Mouse (Mus musculus): ENCODE results near the gene Osbpl3. TPM values are rescaled to one million over a fixed set of nuclear protein-coding genes. Genes with fewer than 3 reads are reported as not detected.

The Osbpl3 gene
- polyA plus RNA-seq, 1 experiment from 2014 or later = 12.5 TPM

- Histone ChIP-seq H3K4me2 (replicated peaks; ENCODE audit: low read depth) (no peak overlapping the region), H3K9ac (ENCODE audit: low read depth, low read length) (no peak overlapping the region), H3K4me1 (replicated peaks; ENCODE audit: control insufficient read depth, insufficient read depth, low read length) (no peaks in the 10 kb centered on the region), H3K9me3 (ENCODE audit: control insufficient read depth) (no peaks in the 10 kb centered on the region), H3K27me3 (replicated peaks; ENCODE audit: control insufficient read depth, insufficient read depth, low read length) (no peaks in the 10 kb centered on the region), H3K36me3 (ENCODE audit: control insufficient read depth, insufficient read depth) (peaks cover 9% of the 10 kb centered on the region), H3K4me3 (ENCODE audit: low read depth, low read length) (no peak overlapping the region), H3K27ac (ENCODE audit: low read depth, low read length) (no peak overlapping the region)
- peak; percentile 95 for TF ChIP-seq CTCF (IDR thresholded peaks at IDR 0.05; ENCODE audit: low read depth)
- peak; percentile 55; the same call in 1 of the 2 replicates for ATAC-seq
- 44% methylated on average over 4 of the region's 4 CpGs for WGBS
Measured at GRCm38 (mm10) chr6:50312647-50313046, 143.4 kb downstream of the Osbpl3 start.

- TF ChIP-seq CTCF (IDR thresholded peaks at IDR 0.05; ENCODE audit: low read depth) = peak; percentile 74
- Histone ChIP-seq H3K27me3 (replicated peaks; ENCODE audit: control insufficient read depth, insufficient read depth, low read length) (no peaks in the 10 kb centered on the region), H3K27ac (ENCODE audit: low read depth, low read length) (no peak overlapping the region), H3K9me3 (ENCODE audit: control insufficient read depth) (no peaks in the 10 kb centered on the region), H3K36me3 (ENCODE audit: control insufficient read depth, insufficient read depth) (peaks cover 14% of the 10 kb centered on the region), H3K4me3 (ENCODE audit: low read depth, low read length) (no peak overlapping the region), H3K4me2 (replicated peaks; ENCODE audit: low read depth) (no peak overlapping the region), H3K4me1 (replicated peaks; ENCODE audit: control insufficient read depth, insufficient read depth, low read length) (no peaks in the 10 kb centered on the region), H3K9ac (ENCODE audit: low read depth, low read length) (no peak overlapping the region)
- WGBS = 23% methylated on average over 6 of the region's 6 CpGs
- 0 out of 2 replicates have a peak, but pooled peaks have one; percentile 19 for ATAC-seq
Measured at GRCm38 (mm10) chr6:50309019-50309418, 147.0 kb downstream of the Osbpl3 start.

GRCm38 (mm10) chr6:50306625-50307024 is 149.4 kb downstream of the Osbpl3 start:
- no peaks in the 10 kb centered on the region for H3K27me3 ChIP-seq (replicated peaks; ENCODE audit: control insufficient read depth, insufficient read depth, low read length)
- H3K4me1 ChIP-seq (replicated peaks; ENCODE audit: control insufficient read depth, insufficient read depth, low read length) = no peaks in the 10 kb centered on the region
- H3K36me3 ChIP-seq (ENCODE audit: control insufficient read depth, insufficient read depth) = peaks cover 19% of the 10 kb centered on the region
- no peak for TF ChIP-seq CTCF (IDR thresholded peaks at IDR 0.05; ENCODE audit: low read depth)
- no peak overlapping the region for H3K4me3 ChIP-seq (ENCODE audit: low read depth, low read length)
- no peaks in the 10 kb centered on the region for H3K9me3 ChIP-seq (ENCODE audit: control insufficient read depth)
- 74% methylated on average over 4 of the region's 4 CpGs for WGBS
- H3K4me2 ChIP-seq (replicated peaks; ENCODE audit: low read depth) = no peak overlapping the region
- ATAC-seq = no peak
- H3K9ac ChIP-seq (ENCODE audit: low read depth, low read length) = no peak overlapping the region
- no peak overlapping the region for H3K27ac ChIP-seq (ENCODE audit: low read depth, low read length)

GRCm38 (mm10) chr6:50304949-50305491 is 151.0 kb downstream of the Osbpl3 start:
- H3K9me3 ChIP-seq (ENCODE audit: control insufficient read depth) = no peaks in the 10 kb centered on the region
- H3K27me3 ChIP-seq (replicated peaks; ENCODE audit: control insufficient read depth, insufficient read depth, low read length) = no peaks in the 10 kb centered on the region
- peak; percentile 94 for TF ChIP-seq CTCF (IDR thresholded peaks at IDR 0.05; ENCODE audit: low read depth)
- H3K4me3 ChIP-seq (ENCODE audit: low read depth, low read length) = no peak overlapping the region
- ATAC-seq = no peak
- H3K4me2 ChIP-seq (replicated peaks; ENCODE audit: low read depth) = no peak overlapping the region
- H3K36me3 ChIP-seq (ENCODE audit: control insufficient read depth, insufficient read depth) = peaks cover 10% of the 10 kb centered on the region; the same call in 1 of the 2 replicates
- 62% methylated on average over 4 of the region's 4 CpGs for WGBS
- H3K9ac ChIP-seq (ENCODE audit: low read depth, low read length) = no peak overlapping the region
- H3K4me1 ChIP-seq (replicated peaks; ENCODE audit: control insufficient read depth, insufficient read depth, low read length) = no peaks in the 10 kb centered on the region
- no peak overlapping the region for H3K27ac ChIP-seq (ENCODE audit: low read depth, low read length)

GRCm38 (mm10) chr6:50301121-50301520 is 154.9 kb downstream of the Osbpl3 start:
- ATAC-seq = no peak
- Histone ChIP-seq H3K4me1 (replicated peaks; ENCODE audit: control insufficient read depth, insufficient read depth, low read length) (no peaks in the 10 kb centered on the region), H3K9ac (ENCODE audit: low read depth, low read length) (no peak overlapping the region), H3K27ac (ENCODE audit: low read depth, low read length) (no peak overlapping the region), H3K36me3 (ENCODE audit: control insufficient read depth, insufficient read depth) (peaks cover 14% of the 10 kb centered on the region; the same call in 1 of the 2 replicates), H3K4me3 (ENCODE audit: low read depth, low read length) (no peak overlapping the region), H3K4me2 (replicated peaks; ENCODE audit: low read depth) (no peak overlapping the region), H3K9me3 (ENCODE audit: control insufficient read depth) (no peaks in the 10 kb centered on the region), H3K27me3 (replicated peaks; ENCODE audit: control insufficient read depth, insufficient read depth, low read length) (no peaks in the 10 kb centered on the region)
- 91% methylated on average over 7 of the region's 7 CpGs for WGBS
- no peak for TF ChIP-seq CTCF (IDR thresholded peaks at IDR 0.05; ENCODE audit: low read depth)

- Histone ChIP-seq H3K27me3 (replicated peaks; ENCODE audit: control insufficient read depth, insufficient read depth, low read length) (no peaks in the 10 kb centered on the region), H3K4me2 (replicated peaks; ENCODE audit: low read depth) (no peak overlapping the region), H3K36me3 (ENCODE audit: control insufficient read depth, insufficient read depth) (peaks cover 10% of the 10 kb centered on the region; the same call in 1 of the 2 replicates), H3K4me3 (ENCODE audit: low read depth, low read length) (no peak overlapping the region), H3K4me1 (replicated peaks; ENCODE audit: control insufficient read depth, insufficient read depth, low read length) (no peaks in the 10 kb centered on the region), H3K27ac (ENCODE audit: low read depth, low read length) (no peak overlapping the region), H3K9ac (ENCODE audit: low read depth, low read length) (no peak overlapping the region), H3K9me3 (ENCODE audit: control insufficient read depth) (no peaks in the 10 kb centered on the region)
- 77% methylated on average over 6 of the region's 6 CpGs for WGBS
- TF ChIP-seq CTCF (IDR thresholded peaks at IDR 0.05; ENCODE audit: low read depth) = no peak
- ATAC-seq = no peak
Measured at GRCm38 (mm10) chr6:50300622-50301021, 155.4 kb downstream of the Osbpl3 start.
